21 mouse cellular contexts compared by ENCODE assay signal in genomic region chr19:22754498-22754897, GRCm38 (mm10).
DNase-seq lines count a peak whose midpoint lies in the region; ATAC-seq lines count a peak whose summit lies in the region.
"Had no signal": no experiment of that assay in that cellular context is flagged by ENCODE, and none has a peak within 500 bp of the region (broad histone marks: within the 10 kb centered on the region; RNA-seq: fewer than 3 reads in every experiment).

No protein-coding gene starts in this region.

- peak; percentile 24 to 53 for DNase-seq in cerebellum, postnatal 25 days
- peak; percentile 11 for DNase-seq in gastrocnemius, postnatal 25 days
- DNase-seq in gastrocnemius, adult 18-20 months (ENCODE audit: low spot score), result no peak
- peak; percentile 13 for DNase-seq in lung, postnatal 10 days
- no peak for DNase-seq in lung, postnatal 4 days
- no peak for DNase-seq in heart, postnatal 25 days (ENCODE audit: low spot score)
- DNase-seq: adrenal gland, postnatal 25 days; B cell, adult 2 months; gastrocnemius, postnatal 14 days; heart, adult 18-20 months; heart, postnatal 4 days; kidney, adult 8-10 months; kidney, postnatal 4 days; liver; lung, embryonic 14.5 days; right cerebral cortex, postnatal 4 days; thymus, adult 18-20 months; thymus, postnatal 25 days had no signal

- intact Hi-C loops in heart, postnatal 25 days (cut with DNase I), result no loop called here

- no peak for ATAC-seq in cerebellum, adult (ENCODE audit: insufficient number of reproducible peaks, low FRiP score, low TSS enrichment)
- ATAC-seq: forebrain, embryonic 13.5 days; intestine, embryonic 16.5 days had no signal

Comparison
In these comparisons a context has a peak if more than half of its experiments do, and no peak if none do; other contexts are left out.
1. DNase-seq: peak in cerebellum, postnatal 25 days (2 of 2), gastrocnemius, postnatal 25 days (single experiment) and lung, postnatal 10 days (single experiment); none in gastrocnemius, adult 18-20 months (single experiment), lung, postnatal 4 days (0 of 2) and heart, postnatal 25 days (single experiment).